Mouse (Mus musculus) cortical plate, adult 2 months (tissue): ENCODE results near the gene Hc. TPM values are rescaled to one million over a fixed set of nuclear protein-coding genes. Genes with fewer than 3 reads are reported as not detected.

ENCODE experiments used
- H3K27ac ChIP-seq: fragments of 200-500 bp; 2 replicates; pipeline ENCODE4 v1.5.1; 2012; ENCODE audit warnings: low read length, control low read depth, inconsistent platforms; ENCODE audit not compliant: insufficient read depth
- H3K4me1 ChIP-seq: fragments of 200-500 bp; 2 replicates; pipeline ENCODE4 v1.6.1; 2011; ENCODE audit warnings: low read length; ENCODE audit not compliant: control insufficient read depth, insufficient read depth
- H3K4me3 ChIP-seq: fragments of 200-500 bp; 2 replicates; pipeline ENCODE4 v1.5.1; 2011; ENCODE audit warnings: mild to moderate bottlenecking, low read length, control low read depth; ENCODE audit not compliant: insufficient read depth
- CTCF ChIP-seq: fragments of 200-500 bp; IDR thresholded peaks from 2 replicates; pipeline ENCODE4 v1.5.1; 2011; ENCODE audit warnings: mild to moderate bottlenecking, control low read depth, low read length; ENCODE audit not compliant: insufficient read depth; ENCODE audit errors: extremely low read depth
- POLR2A ChIP-seq: fragments of 200-500 bp; IDR thresholded peaks from 2 replicates; pipeline ENCODE4 v1.6.1; 2011; ENCODE audit warnings: mild to moderate bottlenecking, low read length, control low read depth; ENCODE audit not compliant: insufficient read depth; ENCODE audit errors: extremely low read depth
- polyA plus RNA-seq: library from polyadenylated mRNA; depleted of rRNA; stranded (reverse); fragments of >200 nt; gene quantifications from 2 replicates; pipeline ENCODE4 v1.2.3, GENCODE M21; 2012; rRNA removed

Hc gene
- polyA plus RNA-seq, 1 experiment: 0.35 TPM

GRCm38 (mm10) chr2:34948622-34949021 lies 112.6 kb downstream of the Hc start:
- no peak overlapping the region for H3K4me3 ChIP-seq
- no peaks in the 10 kb centered on the region for H3K4me1 ChIP-seq
- no peak for TF ChIP-seq POLR2A
- no peak overlapping the region for H3K27ac ChIP-seq

GRCm38 (mm10) chr2:34946046-34946445 lies 115.2 kb downstream of the Hc start:
- H3K4me1 ChIP-seq: no peaks in the 10 kb centered on the region
- TF ChIP-seq POLR2A (no peak), CTCF (no peak)
- H3K4me3 ChIP-seq: no peak overlapping the region
- H3K27ac ChIP-seq: no peak overlapping the region

GRCm38 (mm10) chr2:34945580-34945979 lies 115.7 kb downstream of the Hc start:
- H3K4me1 ChIP-seq: no peaks in the 10 kb centered on the region
- no peak overlapping the region for H3K27ac ChIP-seq
- TF ChIP-seq CTCF (no peak), POLR2A (no peak)
- H3K4me3 ChIP-seq: no peak overlapping the region

- no peak overlapping the region for H3K27ac ChIP-seq
- H3K4me1 ChIP-seq: no peaks in the 10 kb centered on the region
- TF ChIP-seq CTCF (no peak), POLR2A (no peak)
- H3K4me3 ChIP-seq: no peak overlapping the region
These were observed 116.5 kb downstream of the Hc start for GRCm38 (mm10) chr2:34944761-34945160.

GRCm38 (mm10) chr2:34943556-34944120 lies 117.6 kb downstream of the Hc start:
- Histone ChIP-seq H3K4me3 (no peak overlapping the region), H3K27ac (no peak overlapping the region), H3K4me1 (no peaks in the 10 kb centered on the region)
- TF ChIP-seq CTCF (no peak), POLR2A (no peak)

GRCm38 (mm10) chr2:34941061-34941675 lies 120.1 kb downstream of the Hc start:
- H3K4me1 ChIP-seq: no peaks in the 10 kb centered on the region
- H3K27ac ChIP-seq: no peak overlapping the region
- TF ChIP-seq POLR2A (no peak), CTCF (no peak)
- H3K4me3 ChIP-seq: no peak overlapping the region

- Histone ChIP-seq H3K4me3 (no peak overlapping the region), H3K4me1 (no peaks in the 10 kb centered on the region), H3K27ac (no peak overlapping the region)
- TF ChIP-seq POLR2A (no peak), CTCF (no peak)
These were observed 121.0 kb downstream of the Hc start for GRCm38 (mm10) chr2:34940246-34940645.

- TF ChIP-seq CTCF: no peak
- no peak for TF ChIP-seq POLR2A
- Histone ChIP-seq H3K4me3 (no peak overlapping the region), H3K4me1 (no peaks in the 10 kb centered on the region), H3K27ac (no peak overlapping the region)
These were observed 122.7 kb downstream of the Hc start for GRCm38 (mm10) chr2:34938269-34939208.

- TF ChIP-seq CTCF (no peak), POLR2A (no peak)
- no peak overlapping the region for H3K27ac ChIP-seq
- H3K4me1 ChIP-seq: no peaks in the 10 kb centered on the region
- H3K4me3 ChIP-seq: no peak overlapping the region
These were observed 123.8 kb downstream of the Hc start for GRCm38 (mm10) chr2:34937460-34937859.

Other genes with a start within 250 kb of the Hc start
- 83.2 and 83.8 TPM in 2 replicates for gene Fbxw2, start 235.1 kb downstream of the Hc start, polyA plus RNA-seq
- not detected in 2 replicates for gene Gm34653, start 228.4 kb downstream of the Hc start, polyA plus RNA-seq
- 0.52 and 0.62 TPM in 2 replicates for gene Cutal, start 187.0 kb downstream of the Hc start, polyA plus RNA-seq
- 41.7 and 43.9 TPM in 2 replicates for gene Psmd5, start 186.5 kb downstream of the Hc start, polyA plus RNA-seq
- 0.95 and 0.98 TPM in 2 replicates for gene Phf19, start 147.4 kb downstream of the Hc start, polyA plus RNA-seq
- gene Traf1, start 99.7 kb downstream of the Hc start, polyA plus RNA-seq: 0.83 and 1.4 TPM in 2 replicates
- gene AI182371, start 40.1 kb upstream of the Hc start, polyA plus RNA-seq: 0.52 and 0.59 TPM in 2 replicates
- 14.9 and 15.6 TPM in 2 replicates for gene Cntrl, start 48.1 kb upstream of the Hc start, polyA plus RNA-seq
- gene Rab14, start 139.7 kb upstream of the Hc start, polyA plus RNA-seq: 166 and 169 TPM in 2 replicates
- 96.0 and 134 TPM in 2 replicates for gene Gsn, start 194.9 kb upstream of the Hc start, polyA plus RNA-seq